Mouse (Mus musculus) kidney, embryonic 16.5 days (tissue): ENCODE data around the gene Ptgs1. TPM values are rescaled to one million over a fixed set of nuclear protein-coding genes. Genes with fewer than 3 reads are reported as not detected.

ENCODE experiments used
- ATAC-seq: fragments of 200-750 bp; cut with Nextera tagmentation; 2 replicates; pipeline ENCODE4 v1.8.0; 2017; ENCODE audit warnings: moderate TSS enrichment; ENCODE audit not compliant: low FRiP score, low TSS enrichment
- H3K27ac ChIP-seq: fragments of 300-500 bp; sonication (generic); 2 replicates; pipeline ENCODE4 v1.5.1; 2014; ENCODE audit warnings: low read length
- H3K27me3 ChIP-seq: fragments of 300-500 bp; sonication (generic); 2 replicates; pipeline ENCODE4 v1.6.1; 2014; ENCODE audit warnings: low read length, control low read depth, mixed read lengths; ENCODE audit not compliant: insufficient read depth
- H3K36me3 ChIP-seq: fragments of 300-500 bp; sonication (generic); 2 replicates; pipeline ENCODE4 v1.6.1; 2014; ENCODE audit warnings: low read length, control low read depth, mixed read lengths; ENCODE audit not compliant: insufficient read depth
- H3K4me1 ChIP-seq: fragments of 300-500 bp; sonication (generic); 2 replicates; pipeline ENCODE4 v1.6.1; 2014; ENCODE audit warnings: low read length, control low read depth, mixed read lengths; ENCODE audit not compliant: insufficient read depth
- H3K4me2 ChIP-seq: fragments of 300-500 bp; sonication (generic); replicated peaks from 2 replicates; pipeline ENCODE4 v1.6.1; 2014; ENCODE audit warnings: low read depth, low read length
- H3K4me3 ChIP-seq: fragments of 300-500 bp; sonication (generic); 2 replicates; pipeline ENCODE4 v1.5.1; 2014; ENCODE audit warnings: mild to moderate bottlenecking, low read length
- H3K9ac ChIP-seq: fragments of 300-500 bp; sonication (generic); replicated peaks from 2 replicates; pipeline ENCODE4 v1.6.1; 2014; ENCODE audit warnings: low read length
- H3K9me3 ChIP-seq: fragments of 300-500 bp; sonication (generic); 2 replicates; pipeline ENCODE4 v1.6.1; 2016; ENCODE audit warnings: low read length, control low read depth
- WGBS: fragments of 180-500 bp; shearing (Covaris S2); extraction: QIAGEN DNeasy Blood & Tissue Kit; methylation state at CpG from one replicate; pipeline ENCODE4 v1.1.7; 2014; 5-methylcytosine and 5-hydroxymethylcytosine counted together
- polyA plus RNA-seq: library from polyadenylated mRNA; unstranded; fragments of >200 nt; fragmentation: Nextera tagmentation; extraction: Ambion mirVana; gene quantifications from 2 replicates; pipeline ENCODE4 v1.2.1, GENCODE M21; 2015

Gene Ptgs1
- polyA plus RNA-seq, 1 experiment from 2014 or later, result 39.9 TPM

- H3K4me3 ChIP-seq, result no peak overlapping the region
- no peaks in the 10 kb centered on the region for H3K9me3 ChIP-seq
- 56% methylated on average over 7 of the region's 7 CpGs for WGBS
- no peak for ATAC-seq
- no peak overlapping the region for H3K9ac ChIP-seq
- peaks cover 15% of the 10 kb centered on the region for H3K4me1 ChIP-seq
- H3K4me2 ChIP-seq, result no peak overlapping the region
- H3K27me3 ChIP-seq, result no peaks in the 10 kb centered on the region
- no peak overlapping the region for H3K27ac ChIP-seq
- no peaks in the 10 kb centered on the region for H3K36me3 ChIP-seq
Observed at GRCm38 (mm10) chr2:36222168-36222848, 7.9 kb upstream of the Ptgs1 start.

GRCm38 (mm10) chr2:36223436-36223835, 6.8 kb upstream of the Ptgs1 start:
- ATAC-seq, result no peak
- no peaks in the 10 kb centered on the region for H3K36me3 ChIP-seq
- H3K27me3 ChIP-seq, result no peaks in the 10 kb centered on the region
- H3K4me2 ChIP-seq, result no peak overlapping the region
- H3K4me1 ChIP-seq, result peaks cover 6% of the 10 kb centered on the region; the same call in 1 of the 2 replicates
- no peak overlapping the region for H3K9ac ChIP-seq
- H3K9me3 ChIP-seq, result no peaks in the 10 kb centered on the region
- no peak overlapping the region for H3K4me3 ChIP-seq
- no peak overlapping the region for H3K27ac ChIP-seq

GRCm38 (mm10) chr2:36224153-36224552, 6.1 kb upstream of the Ptgs1 start:
- no peak overlapping the region for H3K27ac ChIP-seq
- H3K4me1 ChIP-seq, result peaks cover 6% of the 10 kb centered on the region; the same call in 1 of the 2 replicates
- no peaks in the 10 kb centered on the region for H3K27me3 ChIP-seq
- no peaks in the 10 kb centered on the region for H3K9me3 ChIP-seq
- H3K4me2 ChIP-seq, result no peak overlapping the region
- 76% methylated on average over 7 of the region's 7 CpGs for whole genome bisulfite sequencing
- H3K36me3 ChIP-seq, result no peaks in the 10 kb centered on the region
- 0 out of 2 replicates have a peak, but pooled peaks have one; percentile 29 for ATAC-seq
- no peak overlapping the region for H3K4me3 ChIP-seq
- no peak overlapping the region for H3K9ac ChIP-seq

GRCm38 (mm10) chr2:36224599-36224998, 5.6 kb upstream of the Ptgs1 start:
- Histone ChIP-seq H3K4me3 (no peak overlapping the region), H3K36me3 (no peaks in the 10 kb centered on the region), H3K4me1 (peaks cover 6% of the 10 kb centered on the region; the same call in 1 of the 2 replicates), H3K9ac (no peak overlapping the region), H3K9me3 (no peaks in the 10 kb centered on the region), H3K4me2 (no peak overlapping the region), H3K27ac (no peak overlapping the region), H3K27me3 (no peaks in the 10 kb centered on the region)
- peak; percentile 43; the same call in 1 of the 2 replicates for ATAC-seq
- 4% methylated on average over 2 of the region's 2 CpGs for WGBS

- ATAC-seq, result no peak
- peak overlapping the region; percentile 95 for H3K4me2 ChIP-seq
- H3K4me3 ChIP-seq, result peak overlapping the region; percentile 53
- no peaks in the 10 kb centered on the region for H3K27me3 ChIP-seq
- H3K9ac ChIP-seq, result peak overlapping the region; percentile 68
- no peaks in the 10 kb centered on the region for H3K9me3 ChIP-seq
- peaks cover 16% of the 10 kb centered on the region for H3K4me1 ChIP-seq
- H3K27ac ChIP-seq, result peak overlapping the region; percentile 59; the same call in 1 of the 2 replicates
- no peaks in the 10 kb centered on the region for H3K36me3 ChIP-seq
- WGBS, result 39% methylated on average over 8 of the region's 10 CpGs
Observed at GRCm38 (mm10) chr2:36230967-36231366, 741 bp downstream of the Ptgs1 start.

GRCm38 (mm10) chr2:36234526-36235368, 4.5 kb downstream of the Ptgs1 start:
- no peaks in the 10 kb centered on the region for H3K9me3 ChIP-seq
- 61% methylated on average over 7 of the region's 7 CpGs for WGBS
- H3K4me3 ChIP-seq, result no peak overlapping the region
- no peak overlapping the region for H3K9ac ChIP-seq
- H3K27me3 ChIP-seq, result no peaks in the 10 kb centered on the region
- H3K4me1 ChIP-seq, result peaks cover 18% of the 10 kb centered on the region
- ATAC-seq, result no peak
- peaks cover 8% of the 10 kb centered on the region for H3K36me3 ChIP-seq
- no peak overlapping the region for H3K4me2 ChIP-seq
- H3K27ac ChIP-seq, result no peak overlapping the region

- Histone ChIP-seq H3K36me3 (peaks cover 8% of the 10 kb centered on the region), H3K27me3 (no peaks in the 10 kb centered on the region), H3K9ac (no peak overlapping the region), H3K4me2 (no peak overlapping the region), H3K4me1 (peaks cover 11% of the 10 kb centered on the region; the same call in 1 of the 2 replicates), H3K9me3 (no peaks in the 10 kb centered on the region), H3K27ac (peak overlapping the region; percentile 47; the same call in 1 of the 2 replicates), H3K4me3 (no peak overlapping the region)
- no peak for ATAC-seq
- 41% methylated on average over 4 of the region's 4 CpGs for WGBS
Observed at GRCm38 (mm10) chr2:36235917-36236316, 5.7 kb downstream of the Ptgs1 start.

GRCm38 (mm10) chr2:36236889-36237288, 6.7 kb downstream of the Ptgs1 start:
- Histone ChIP-seq H3K9me3 (no peaks in the 10 kb centered on the region), H3K9ac (no peak overlapping the region), H3K27ac (no peak overlapping the region), H3K4me2 (no peak overlapping the region), H3K36me3 (peaks cover 12% of the 10 kb centered on the region), H3K4me1 (0 out of 2 replicates have a peak, but pooled peaks cover 5% of the 10 kb centered on the region), H3K27me3 (no peaks in the 10 kb centered on the region), H3K4me3 (no peak overlapping the region)
- WGBS, result 92% methylated on average over 5 of the region's 5 CpGs
- no peak for ATAC-seq

- Histone ChIP-seq H3K27ac (no peak overlapping the region), H3K36me3 (peaks cover 12% of the 10 kb centered on the region), H3K9ac (no peak overlapping the region), H3K4me3 (no peak overlapping the region), H3K9me3 (no peaks in the 10 kb centered on the region), H3K27me3 (no peaks in the 10 kb centered on the region), H3K4me1 (0 out of 2 replicates have a peak, but pooled peaks cover 5% of the 10 kb centered on the region), H3K4me2 (no peak overlapping the region)
- ATAC-seq, result no peak
- WGBS, result 83% methylated on average over 6 of the region's 6 CpGs
Observed at GRCm38 (mm10) chr2:36237557-36237956, 7.3 kb downstream of the Ptgs1 start.
